Mouse (Mus musculus) heart, postnatal 0 days (tissue): ENCODE results near the gene Rpl28.

Experiments used
- CTCF ChIP-seq: IDR thresholded peaks from 2 replicates; pipeline ENCODE4 v1.5.1; 2016; ENCODE audit warnings: antibody characterized with exemption, control low read depth, low read depth
- EP300 ChIP-seq: IDR thresholded peaks from 2 replicates; pipeline ENCODE4 v1.6.1; 2016; ENCODE audit warnings: antibody characterized with exemption, low read depth

- peak; percentile 23; the same call in 1 of the 2 replicates for TF ChIP-seq CTCF
- TF ChIP-seq EP300 = no peak
Measured at GRCm38 (mm10) chr7:4788499-4789435, 3.9 kb upstream of the Rpl28 start.
